Mouse (Mus musculus) forebrain, embryonic 11.5 days (tissue): ENCODE data around the gene Olfr661. TPM values are rescaled to one million over a fixed set of nuclear protein-coding genes. Genes with fewer than 3 reads are reported as not detected.

Experiments
- ATAC-seq: fragments of 200-750 bp; cut with Nextera tagmentation; replicated peaks from 2 replicates; pipeline ENCODE4 v1.8.0; 2017; ENCODE audit warnings: moderate TSS enrichment; ENCODE audit not compliant: low FRiP score
- DNase-seq: peaks from one replicate; pipeline ENCODE4 v3.0.0-alpha.2; 2017; ENCODE audit warnings: low spot score
- H3K27ac ChIP-seq: fragments of 300-500 bp; sonication (generic); 2 replicates; pipeline ENCODE4 v1.5.1; 2014; ENCODE audit warnings: low read depth, low read length
- H3K27me3 ChIP-seq: fragments of 300-500 bp; sonication (generic); 2 replicates; pipeline ENCODE4 v1.6.1; 2014; ENCODE audit warnings: mild to moderate bottlenecking, low read length, mixed read lengths; ENCODE audit not compliant: control insufficient read depth, insufficient read depth
- H3K36me3 ChIP-seq: fragments of 300-500 bp; sonication (generic); 2 replicates; pipeline ENCODE4 v1.6.1; 2014; ENCODE audit warnings: mild to moderate bottlenecking, low read length, moderate library complexity, mixed read lengths; ENCODE audit not compliant: control insufficient read depth, insufficient read depth
- H3K4me1 ChIP-seq: fragments of 300-500 bp; sonication (generic); replicated peaks from 2 replicates; pipeline ENCODE4 v1.6.1; 2014; ENCODE audit warnings: low read length, mixed read lengths; ENCODE audit not compliant: control insufficient read depth, insufficient read depth
- H3K4me2 ChIP-seq: fragments of 300-500 bp; sonication (generic); 2 replicates; pipeline ENCODE4 v1.6.1; 2014; ENCODE audit warnings: low read depth, mild to moderate bottlenecking, low read length, moderate library complexity, mixed read lengths; ENCODE audit not compliant: severe bottlenecking
- H3K4me3 ChIP-seq: fragments of 300-500 bp; sonication (generic); 2 replicates; pipeline ENCODE4 v1.5.1; 2014; ENCODE audit warnings: low read depth, low read length
- H3K9ac ChIP-seq: fragments of 300-500 bp; sonication (generic); 2 replicates; pipeline ENCODE4 v1.6.1; 2014; ENCODE audit warnings: low read length
- H3K9me3 ChIP-seq: fragments of 300-500 bp; sonication (generic); 2 replicates; pipeline ENCODE4 v1.6.1; 2016; ENCODE audit warnings: low read length, mixed read lengths; ENCODE audit not compliant: control insufficient read depth
- WGBS: fragments of 180-500 bp; shearing (Covaris S2); extraction: QIAGEN DNeasy Blood & Tissue Kit; methylation state at CpG from one replicate; pipeline ENCODE4 v1.1.7; 2014; 5-methylcytosine and 5-hydroxymethylcytosine counted together
- polyA plus RNA-seq: library from polyadenylated mRNA; unstranded; fragments of >200 nt; fragmentation: Nextera tagmentation; extraction: Ambion mirVana; gene quantifications from 2 replicates; pipeline ENCODE4 v1.2.1, GENCODE M21; 2014

The Olfr661 gene
- not detected in 2 replicates for polyA plus RNA-seq

- Histone ChIP-seq H3K27ac (no peak within 1 kb of the TSS), H3K4me1 (no peaks in the 10 kb centered on the region), H3K4me3 (no peak within 1 kb of the TSS), H3K4me2 (no peak within 1 kb of the TSS), H3K27me3 (no peaks in the 10 kb centered on the region), H3K9ac (no peak within 1 kb of the TSS), H3K9me3 (no peaks in the 10 kb centered on the region), H3K36me3 (no peaks in the 10 kb centered on the region)
- ATAC-seq = no peak
- no peak for DNase-seq
- WGBS = 91% methylated on average over 2 of the region's 2 CpGs
Observed at GRCm38 (mm10) chr7:104686201-104686600, at the start of gene Olfr661. Olfr661 (plus strand) TSS chr7:104686501.

GRCm38 (mm10) chr7:104646841-104647482 lies 39.3 kb upstream of the Olfr661 start, which contains the start of gene Olfr658:
Olfr658 (minus strand) TSS chr7:104647305.
- 28% methylated on average over 22 of the region's 22 CpGs for WGBS
- Histone ChIP-seq H3K4me1 (no peaks in the 10 kb centered on the region), H3K9me3 (no peaks in the 10 kb centered on the region), H3K36me3 (no peaks in the 10 kb centered on the region), H3K9ac (no peak within 1 kb of the TSS; the same call in 1 of the 2 replicates), H3K27me3 (no peaks in the 10 kb centered on the region), H3K4me2 (peak within 1 kb of the TSS; percentile 40), H3K4me3 (peak within 1 kb of the TSS; percentile 25), H3K27ac (no peak within 1 kb of the TSS)
- DNase-seq (peak; percentile 85), ATAC-seq (peak; percentile 97)

- no peak within 1 kb of the TSS for H3K9ac ChIP-seq
- 93% methylated on average over 3 of the region's 3 CpGs for WGBS
Observed at GRCm38 (mm10) chr7:104666453-104666852, 19.8 kb upstream of the Olfr661 start, which contains the start of gene Olfr659. Olfr659 (plus strand) TSS chr7:104666753.

More at GRCm38 (mm10) chr7:104666453-104666852, 19.8 kb upstream of the Olfr661 start, which contains the start of gene Olfr659:
- Histone ChIP-seq H3K36me3 (no peaks in the 10 kb centered on the region), H3K27me3 (no peaks in the 10 kb centered on the region), H3K4me1 (no peaks in the 10 kb centered on the region), H3K27ac (no peak within 1 kb of the TSS), H3K4me3 (no peak within 1 kb of the TSS), H3K4me2 (no peak within 1 kb of the TSS), H3K9me3 (no peaks in the 10 kb centered on the region)
- ATAC-seq (no peak), DNase-seq (no peak)

Other genes starting within 250 kb of the Olfr661 start
- gene Trim30a, start 221.3 kb upstream of the Olfr661 start, polyA plus RNA-seq = 0.33 and 0.45 TPM in 2 replicates
- gene Trim30d, start 178.7 kb upstream of the Olfr661 start, polyA plus RNA-seq = 0.08 TPM in 1 of 2 replicates, not detected in the other
- gene Olfr651, start 136.4 kb upstream of the Olfr661 start, polyA plus RNA-seq = not detected in 2 replicates
- gene Olfr652, start 125.6 kb upstream of the Olfr661 start, polyA plus RNA-seq = not detected in 2 replicates
- gene Olfr653, start 109.2 kb upstream of the Olfr661 start, polyA plus RNA-seq = not detected in 2 replicates
- not detected in 2 replicates for gene Olfr654, start 99.5 kb upstream of the Olfr661 start, polyA plus RNA-seq
- not detected in 2 replicates for gene Olfr655, start 84.7 kb upstream of the Olfr661 start, polyA plus RNA-seq
- gene Olfr656, start 72.5 kb upstream of the Olfr661 start, polyA plus RNA-seq = not detected in 2 replicates
- not detected in 2 replicates for gene Olfr657, start 61.7 kb upstream of the Olfr661 start, polyA plus RNA-seq
- not detected in 2 replicates for gene Olfr658, start 39.2 kb upstream of the Olfr661 start, polyA plus RNA-seq
- gene Olfr659, start 19.7 kb upstream of the Olfr661 start, polyA plus RNA-seq = not detected in 2 replicates
- gene Usp17le, start 91.0 kb downstream of the Olfr661 start, polyA plus RNA-seq = not detected in 2 replicates
- not detected in 2 replicates for gene Usp17lb, start 156.1 kb downstream of the Olfr661 start, polyA plus RNA-seq
- not detected in 2 replicates for gene Usp17la, start 170.5 kb downstream of the Olfr661 start, polyA plus RNA-seq
- not detected in 2 replicates for gene Olfr665, start 191.5 kb downstream of the Olfr661 start, polyA plus RNA-seq
- not detected in 2 replicates for gene Olfr666, start 209.5 kb downstream of the Olfr661 start, polyA plus RNA-seq
- gene Olfr667, start 235.0 kb downstream of the Olfr661 start, polyA plus RNA-seq = not detected in 2 replicates
- not detected in 2 replicates for gene Olfr668, start 241.6 kb downstream of the Olfr661 start, polyA plus RNA-seq
- gene Olfr669, start 247.7 kb downstream of the Olfr661 start, polyA plus RNA-seq = not detected in 2 replicates